Mouse (Mus musculus) stomach, embryonic 16.5 days (tissue): ENCODE measurements around the gene Ubl7. TPM values are rescaled to one million over a fixed set of nuclear protein-coding genes. Genes with fewer than 3 reads are reported as not detected.

Experiments
- ATAC-seq: fragments of 200-750 bp; cut with Nextera tagmentation; 2 replicates; pipeline ENCODE4 v1.8.0; 2017; ENCODE audit warnings: moderate number of reproducible peaks, moderate TSS enrichment; ENCODE audit not compliant: insufficient read depth, low FRiP score
- H3K27ac ChIP-seq: fragments of 300-500 bp; sonication (generic); 2 replicates; pipeline ENCODE4 v1.5.1; 2014; ENCODE audit warnings: low read length
- H3K27me3 ChIP-seq: fragments of 300-500 bp; sonication (generic); 2 replicates; pipeline ENCODE4 v1.6.1; 2014; ENCODE audit warnings: low read length, control low read depth, mixed read lengths; ENCODE audit not compliant: control insufficient read depth, insufficient read depth
- H3K36me3 ChIP-seq: fragments of 300-500 bp; sonication (generic); 2 replicates; pipeline ENCODE4 v1.6.1; 2014; ENCODE audit warnings: low read length; ENCODE audit not compliant: control insufficient read depth, insufficient read depth
- H3K4me1 ChIP-seq: fragments of 300-500 bp; sonication (generic); 2 replicates; pipeline ENCODE4 v1.6.1; 2014; ENCODE audit warnings: low read length, control low read depth, mixed read lengths; ENCODE audit not compliant: control insufficient read depth, insufficient read depth
- H3K4me2 ChIP-seq: fragments of 300-500 bp; sonication (generic); 2 replicates; pipeline ENCODE4 v1.6.1; 2014; ENCODE audit warnings: low read depth, low read length, mixed read lengths
- H3K4me3 ChIP-seq: fragments of 300-500 bp; sonication (generic); replicated peaks from 2 replicates; pipeline ENCODE4 v1.5.1; 2014; ENCODE audit warnings: mild to moderate bottlenecking, low read length
- H3K9ac ChIP-seq: fragments of 300-500 bp; sonication (generic); 2 replicates; pipeline ENCODE4 v1.6.1; 2014; ENCODE audit warnings: low read length
- H3K9me3 ChIP-seq: fragments of 300-500 bp; sonication (generic); replicated peaks from 2 replicates; pipeline ENCODE4 v1.6.1; 2016; ENCODE audit warnings: low read length, control low read depth; ENCODE audit not compliant: control insufficient read depth
- whole genome bisulfite sequencing: fragments of 180-500 bp; shearing (Covaris S2); extraction: QIAGEN DNeasy Blood & Tissue Kit; methylation state at CpG from one replicate; pipeline ENCODE4 v1.1.7; 2014; 5-methylcytosine and 5-hydroxymethylcytosine counted together
- polyA plus RNA-seq: library from polyadenylated mRNA; unstranded; fragments of >200 nt; fragmentation: Nextera tagmentation; extraction: Ambion mirVana; gene quantifications from 2 replicates; pipeline ENCODE4 v1.2.1, GENCODE M21; 2015

Gene Ubl7
- polyA plus RNA-seq, 1 experiment from 2014 or later: 82.1 TPM

GRCm38 (mm10) chr9:57974221-57974620, 63.4 kb downstream of the Ubl7 start:
- Histone ChIP-seq H3K9me3 (no peaks in the 10 kb centered on the region), H3K4me1 (peaks cover 6% of the 10 kb centered on the region; the same call in 1 of the 2 replicates), H3K36me3 (no peaks in the 10 kb centered on the region), H3K9ac (no peak overlapping the region), H3K4me2 (no peak overlapping the region), H3K27ac (no peak overlapping the region), H3K27me3 (no peaks in the 10 kb centered on the region), H3K4me3 (no peak overlapping the region)
- 72% methylated on average over 5 of the region's 5 CpGs for WGBS
- no peak for ATAC-seq

- Histone ChIP-seq H3K36me3 (no peaks in the 10 kb centered on the region), H3K27me3 (no peaks in the 10 kb centered on the region), H3K9me3 (no peaks in the 10 kb centered on the region), H3K9ac (no peak overlapping the region), H3K4me3 (no peak overlapping the region), H3K4me2 (no peak overlapping the region), H3K27ac (0 out of 2 replicates have a peak overlapping the region, but pooled peaks have one; percentile 26), H3K4me1 (peaks cover 6% of the 10 kb centered on the region; the same call in 1 of the 2 replicates)
- 69% methylated on average over 5 of the region's 5 CpGs for WGBS
- ATAC-seq: peak; percentile 39
These were observed 64.5 kb downstream of the Ubl7 start for GRCm38 (mm10) chr9:57975200-57975821.

- Histone ChIP-seq H3K4me3 (no peak overlapping the region), H3K27me3 (no peaks in the 10 kb centered on the region), H3K27ac (no peak overlapping the region), H3K4me2 (no peak overlapping the region), H3K9me3 (no peaks in the 10 kb centered on the region), H3K9ac (no peak overlapping the region), H3K4me1 (peaks cover 6% of the 10 kb centered on the region; the same call in 1 of the 2 replicates), H3K36me3 (no peaks in the 10 kb centered on the region)
- no peak for ATAC-seq
- 70% methylated on average over 6 of the region's 6 CpGs for WGBS
These were observed 67.2 kb downstream of the Ubl7 start for GRCm38 (mm10) chr9:57978025-57978424.

GRCm38 (mm10) chr9:57978858-57979257, 68.1 kb downstream of the Ubl7 start:
- H3K4me2 ChIP-seq: no peak overlapping the region
- H3K27me3 ChIP-seq: no peaks in the 10 kb centered on the region
- ATAC-seq: peak; percentile 33; the same call in 1 of the 2 replicates
- H3K9ac ChIP-seq: no peak overlapping the region
- WGBS: 51% methylated on average over 3 of the region's 3 CpGs
- no peak overlapping the region for H3K4me3 ChIP-seq
- H3K27ac ChIP-seq: no peak overlapping the region
- H3K4me1 ChIP-seq: no peaks in the 10 kb centered on the region
- H3K36me3 ChIP-seq: no peaks in the 10 kb centered on the region
- no peaks in the 10 kb centered on the region for H3K9me3 ChIP-seq

Other genes starting within 250 kb of the Ubl7 start
- gene Cyp1a2, start 227.3 kb upstream of the Ubl7 start, polyA plus RNA-seq: not detected in 2 replicates
- gene Cyp1a1, start 223.1 kb upstream of the Ubl7 start, polyA plus RNA-seq: 0.05 TPM in 1 of 2 replicates, not detected in the other
- gene Edc3, start 202.4 kb upstream of the Ubl7 start, polyA plus RNA-seq: 28.6 and 32.9 TPM in 2 replicates
- gene Clk3, start 145.1 kb upstream of the Ubl7 start, polyA plus RNA-seq: 66.7 and 76.8 TPM in 2 replicates
- 4.2 and 4.5 TPM in 2 replicates for gene Arid3b, start 74.2 kb upstream of the Ubl7 start, polyA plus RNA-seq
- gene Sema7a, start 29.1 kb downstream of the Ubl7 start, polyA plus RNA-seq: 0.34 and 0.65 TPM in 2 replicates
- gene Cyp11a1, start 95.4 kb downstream of the Ubl7 start, polyA plus RNA-seq: 1.5 and 7.6 TPM in 2 replicates
- 1.4 and 2.2 TPM in 2 replicates for gene Stra6, start 152.8 kb downstream of the Ubl7 start, polyA plus RNA-seq
- gene Ccdc33, start 207.8 kb downstream of the Ubl7 start, polyA plus RNA-seq: not detected in 2 replicates